Mouse (Mus musculus): ENCODE data around the gene Ppp2r5c.

Gene Ppp2r5c

GRCm38 (mm10) chr12:110511856-110512433 is 65.0 kb downstream of the Ppp2r5c start:
- no peak for DNase-seq (ENCODE audit: low spot score in 2 of 2)

GRCm38 (mm10) chr12:110512884-110513283 is 66.0 kb downstream of the Ppp2r5c start:
- DNase-seq (ENCODE audit: low spot score in 2 of 2): no peak

- no peak for DNase-seq (ENCODE audit: low spot score in 2 of 2)
Observed at GRCm38 (mm10) chr12:110515676-110516075, 68.8 kb downstream of the Ppp2r5c start.

GRCm38 (mm10) chr12:110520236-110520987 is 73.5 kb downstream of the Ppp2r5c start:
- DNase-seq (ENCODE audit: low spot score in 2 of 2): no peak

DNA sequence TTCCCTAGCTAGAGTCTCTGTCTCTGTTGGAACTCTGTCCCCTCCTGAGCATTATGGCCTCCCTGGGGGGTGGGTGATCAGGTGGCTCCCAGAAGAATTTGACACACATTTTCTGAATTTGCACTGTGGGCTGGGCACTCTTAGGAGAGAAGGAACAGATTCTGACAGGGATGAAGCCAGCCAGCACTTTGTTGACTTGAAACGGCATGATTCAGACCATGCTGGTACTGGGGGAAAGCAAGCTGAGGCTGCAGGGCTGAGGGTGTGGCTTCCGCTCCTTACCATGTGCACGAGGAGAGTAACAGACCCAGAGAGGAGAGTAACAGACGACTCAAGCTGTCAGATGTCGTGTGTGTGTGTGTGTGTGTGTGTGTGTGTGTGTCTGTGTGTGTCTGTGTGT is 76.6 kb downstream of the Ppp2r5c start:
- no peak for DNase-seq (ENCODE audit: low spot score in 2 of 2)

GRCm38 (mm10) chr12:110532711-110533110 is 85.8 kb downstream of the Ppp2r5c start:
- no peak for DNase-seq (ENCODE audit: low spot score in 2 of 2)

DNA sequence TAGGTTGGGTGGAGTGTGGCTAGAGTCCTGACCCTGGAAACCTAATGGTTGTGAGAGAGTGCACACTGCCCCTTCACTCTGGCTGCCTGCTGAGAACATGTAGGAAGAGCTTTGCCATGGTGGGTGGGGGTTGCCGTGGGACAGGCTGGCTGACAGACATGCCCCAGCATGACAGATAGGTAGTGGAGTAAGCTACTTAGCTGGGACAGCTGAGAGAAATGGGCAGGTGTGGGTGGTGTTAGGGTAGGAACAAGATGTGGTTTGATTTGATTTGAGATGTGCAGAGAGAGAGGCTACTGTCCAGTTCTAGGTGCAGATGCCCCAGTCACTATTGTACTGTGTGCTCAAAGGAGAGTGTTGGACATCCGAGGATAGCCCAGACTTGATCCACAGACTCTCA is 86.2 kb downstream of the Ppp2r5c start:
- no peak for DNase-seq (ENCODE audit: low spot score in 2 of 2)

DNA sequence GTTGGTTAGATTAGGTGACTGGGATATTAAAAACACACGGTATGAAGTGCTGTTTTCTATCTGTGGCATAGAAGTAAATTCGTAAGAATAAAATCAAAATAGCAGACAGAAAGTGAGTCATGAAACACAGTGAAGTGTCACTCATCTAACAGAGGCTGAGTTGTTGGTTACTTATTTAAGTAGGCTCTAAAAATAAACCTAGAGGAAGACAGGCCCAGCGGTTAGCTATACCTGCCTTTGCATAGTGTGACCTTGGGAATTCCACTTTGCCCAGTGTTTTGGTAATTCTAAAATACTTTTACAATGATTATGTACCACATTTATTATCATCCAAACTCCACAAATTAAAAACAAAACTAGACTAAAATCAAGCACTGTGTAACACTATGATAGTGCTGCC is 86.9 kb downstream of the Ppp2r5c start:
- no peak for DNase-seq (ENCODE audit: low spot score in 2 of 2)

GRCm38 (mm10) chr12:110535361-110535760 is 88.4 kb downstream of the Ppp2r5c start:
- no peak for DNase-seq (ENCODE audit: low spot score in 2 of 2)

DNA sequence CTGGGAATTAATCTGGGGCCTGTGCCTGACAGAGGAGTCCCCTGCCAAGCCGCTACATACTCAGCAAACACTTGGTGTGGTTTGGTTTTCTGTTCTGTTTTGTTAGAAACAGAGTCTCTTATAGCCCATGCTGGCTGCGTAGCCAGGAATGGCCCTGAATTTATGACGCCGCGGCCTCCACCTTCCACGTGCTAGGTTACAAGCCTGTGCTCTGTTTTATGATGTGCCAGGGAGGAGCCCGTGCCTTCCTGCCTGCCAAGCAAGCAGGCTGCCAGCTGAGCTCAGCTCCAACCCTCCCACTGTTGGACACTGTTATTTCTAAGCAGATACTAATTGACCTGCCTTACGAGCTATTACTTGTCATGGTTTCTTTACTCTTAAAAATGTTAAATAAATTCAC is 90.8 kb downstream of the Ppp2r5c start:
- DNase-seq (ENCODE audit: low spot score in 2 of 2): no peak

DNA sequence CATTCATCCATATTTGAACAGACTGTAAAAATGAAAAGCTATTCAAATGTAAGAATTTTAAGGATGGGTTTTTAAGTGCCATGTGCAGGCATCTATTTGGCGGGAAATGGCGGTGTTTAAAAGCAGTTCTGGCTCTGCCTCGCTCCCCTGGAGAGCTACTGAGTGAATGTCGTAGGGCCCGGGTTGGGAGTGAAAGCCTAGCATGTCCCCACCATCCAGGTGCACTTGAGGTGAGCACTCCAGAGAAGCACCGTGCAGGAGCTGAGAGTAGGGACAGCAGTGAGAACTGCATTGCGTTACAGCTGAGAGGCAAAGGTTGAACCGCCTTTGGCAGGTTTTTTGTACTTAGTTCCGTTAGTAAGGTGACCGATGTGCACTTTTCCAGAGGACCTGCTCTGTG is 92.4 kb downstream of the Ppp2r5c start:
- DNase-seq (ENCODE audit: low spot score in 2 of 2): no peak

DNA sequence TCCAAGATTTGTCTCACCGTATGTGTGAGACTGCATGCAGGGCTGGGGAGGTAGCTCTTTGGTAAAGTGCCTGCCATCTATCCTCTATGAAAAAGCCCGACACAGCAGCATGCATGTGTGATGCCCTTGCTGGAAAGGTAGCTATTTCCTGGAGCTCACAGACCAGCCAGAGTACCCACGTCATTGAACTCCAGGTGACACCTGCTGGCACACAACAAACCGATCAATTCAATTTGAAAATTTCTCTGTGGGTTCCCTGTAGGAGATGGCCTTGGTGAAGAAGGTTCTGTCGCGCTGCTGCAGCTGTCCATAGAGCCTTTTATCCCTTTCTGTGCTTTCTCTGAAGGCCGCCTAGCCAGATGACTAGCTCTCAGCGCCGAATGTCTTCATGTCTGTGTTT is 92.9 kb downstream of the Ppp2r5c start:
- DNase-seq (ENCODE audit: low spot score in 2 of 2): no peak

- DNase-seq (ENCODE audit: low spot score in 2 of 2): no peak
Observed at GRCm38 (mm10) chr12:110540273-110540672, 93.4 kb downstream of the Ppp2r5c start.

DNA sequence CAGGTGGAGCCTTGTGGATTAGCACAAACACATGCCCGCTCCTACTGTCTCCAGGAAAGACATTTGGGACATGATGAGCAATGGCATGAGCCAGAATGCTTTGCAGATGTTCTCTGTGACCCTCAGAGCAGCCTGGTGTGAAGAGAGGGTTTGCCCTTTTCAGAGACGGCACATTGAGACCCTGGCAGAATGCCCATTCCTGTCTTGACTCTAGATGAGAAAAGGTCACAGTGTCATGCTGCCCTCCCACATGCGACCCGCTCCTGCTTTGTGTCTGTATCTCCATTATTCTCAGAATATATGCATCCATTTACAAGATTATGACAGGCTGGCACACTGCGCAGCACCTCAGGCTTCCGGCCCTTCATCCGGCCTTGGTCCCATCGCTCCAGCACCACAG is 94.1 kb downstream of the Ppp2r5c start:
- no peak for DNase-seq (ENCODE audit: low spot score in 2 of 2)

GRCm38 (mm10) chr12:110541528-110541927 is 94.6 kb downstream of the Ppp2r5c start:
- no peak for DNase-seq (ENCODE audit: low spot score in 2 of 2)

- no peak for DNase-seq (ENCODE audit: low spot score in 2 of 2)
Observed at GRCm38 (mm10) chr12:110545040-110545701, 98.3 kb downstream of the Ppp2r5c start.

DNA sequence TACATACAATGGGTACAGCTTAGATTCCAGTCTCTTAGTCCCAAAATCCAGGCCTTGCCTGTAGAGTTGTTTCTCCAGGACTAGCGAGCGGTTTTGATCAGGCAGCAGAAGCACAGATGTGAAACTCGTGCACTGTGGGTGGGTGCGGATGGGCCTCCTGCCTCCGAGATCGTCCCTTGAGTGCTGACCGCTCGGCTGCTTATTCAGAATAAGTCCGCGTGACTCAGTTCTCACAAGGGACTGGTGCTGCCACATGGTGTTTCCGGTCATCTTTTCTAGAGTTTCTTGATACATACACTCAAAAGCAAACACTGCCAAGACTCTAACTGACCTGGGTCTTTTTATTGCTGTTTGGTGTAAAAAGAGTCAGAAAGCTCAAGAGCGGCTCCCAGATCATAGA is 100.7 kb downstream of the Ppp2r5c start:
- DNase-seq (ENCODE audit: low spot score in 2 of 2): no peak

DNA sequence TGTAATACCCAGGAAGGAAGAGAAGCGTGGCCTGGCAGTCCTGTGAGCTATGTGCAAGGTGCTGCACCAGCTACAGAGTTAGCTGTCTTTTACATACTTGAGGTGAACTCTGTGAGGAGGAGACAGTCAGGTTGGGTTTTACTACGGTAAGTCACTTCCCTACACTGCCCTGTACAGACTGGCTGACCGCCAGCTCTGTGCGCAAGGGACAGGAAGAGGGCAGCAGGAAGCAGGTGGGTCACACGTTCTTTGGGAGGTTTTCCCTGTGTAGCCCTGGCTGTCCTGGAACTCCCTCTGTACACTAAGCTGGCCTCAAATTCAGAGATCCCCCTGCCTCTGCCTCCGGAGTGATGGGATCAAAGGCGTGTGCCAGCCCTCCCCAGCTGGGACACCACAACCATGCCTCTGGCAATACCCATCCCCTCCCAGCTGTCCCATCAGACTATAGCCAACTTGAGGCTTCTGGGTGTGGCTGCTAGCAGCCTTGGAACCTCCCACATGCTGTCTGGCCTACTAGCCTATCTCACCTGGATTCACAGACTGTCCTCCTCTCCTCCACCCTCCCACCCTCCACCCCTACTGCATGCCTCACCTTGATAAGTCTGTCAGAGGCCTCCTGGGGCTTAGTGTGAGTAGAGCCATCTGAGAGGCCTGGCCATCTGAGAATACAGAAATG is 102.7 kb downstream of the Ppp2r5c start:
- DNase-seq (ENCODE audit: low spot score in 2 of 2): no peak

DNA sequence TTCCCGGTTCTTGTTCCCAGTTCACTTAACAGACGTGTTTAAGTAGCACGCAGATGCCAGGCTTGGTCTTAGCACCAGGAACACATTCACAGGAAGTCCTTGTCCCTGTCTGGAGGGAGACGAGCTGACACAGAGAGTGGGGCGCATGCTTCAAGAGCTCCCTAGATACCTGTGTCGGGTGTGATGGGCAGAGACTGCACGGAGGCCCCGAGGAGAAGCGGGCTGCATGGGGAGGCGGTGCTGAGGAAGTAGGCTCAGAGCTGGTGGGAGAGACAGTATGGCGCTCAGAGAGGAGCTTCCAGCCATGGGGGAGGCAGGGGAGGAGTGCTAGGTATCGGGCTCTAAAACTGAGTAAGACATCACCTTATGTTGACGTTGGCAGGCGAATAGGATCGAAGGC is 103.4 kb downstream of the Ppp2r5c start:
- DNase-seq (ENCODE audit: low spot score in 2 of 2): peak in 1 of 2 experiments; percentile 46

GRCm38 (mm10) chr12:110552113-110552512 is 105.2 kb downstream of the Ppp2r5c start:
- no peak for DNase-seq (ENCODE audit: low spot score in 2 of 2)

DNA sequence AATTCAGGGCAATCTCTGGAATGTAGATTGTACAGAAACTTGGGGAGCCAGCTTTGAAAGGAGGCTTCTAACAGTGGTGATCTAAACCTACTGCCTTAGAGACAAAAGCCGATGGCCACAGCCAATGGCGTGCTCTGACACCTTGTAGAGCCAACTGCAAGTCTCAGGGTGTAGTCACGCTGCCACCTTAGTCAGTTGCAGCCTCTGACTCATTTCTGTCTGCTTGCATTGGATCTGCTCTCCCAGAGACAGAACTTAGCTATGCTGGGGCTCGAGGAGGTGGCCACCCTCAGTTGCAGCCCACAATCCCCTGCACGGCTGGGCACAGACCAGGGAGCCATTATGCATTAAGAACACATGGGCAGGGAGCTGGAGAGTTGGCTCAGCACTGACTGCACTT is 106.4 kb downstream of the Ppp2r5c start:
- peak in 1 of 2 experiments; percentile 17 for DNase-seq (ENCODE audit: low spot score in 2 of 2)

DNA sequence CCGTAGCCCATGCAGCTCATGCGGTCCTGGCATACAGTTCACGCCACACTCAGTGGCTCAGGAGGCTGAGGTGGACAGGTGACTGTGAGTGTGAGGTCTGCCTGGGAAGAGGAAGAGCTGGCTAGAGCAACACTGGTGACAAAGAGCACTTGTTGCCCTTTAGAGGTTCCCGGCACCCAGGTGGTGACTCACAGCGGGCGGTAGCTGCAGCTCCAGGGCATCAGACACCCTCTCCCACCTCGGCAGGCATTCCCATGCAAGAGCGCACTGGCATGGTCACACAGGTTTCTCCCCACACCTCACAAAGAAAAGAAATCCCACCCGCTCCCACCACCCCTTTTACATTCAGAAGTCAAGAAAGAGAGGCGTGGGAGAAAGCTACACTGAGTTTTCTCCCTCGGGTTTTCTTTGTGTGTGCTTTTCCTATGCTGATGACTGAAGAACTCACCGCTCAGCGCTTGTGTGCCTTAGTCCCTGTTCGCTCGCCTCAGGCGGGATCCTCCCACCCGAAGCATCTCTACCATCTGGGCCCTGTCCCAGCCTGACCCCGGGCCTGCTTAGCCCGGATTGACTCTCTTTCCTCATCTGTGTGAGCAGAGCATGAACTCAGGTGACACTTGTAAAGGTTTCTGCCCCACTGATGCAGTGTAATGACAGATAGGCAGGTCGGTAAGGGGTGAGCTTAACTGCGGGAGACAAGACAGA is 108.8 kb downstream of the Ppp2r5c start:
- no peak for DNase-seq (ENCODE audit: low spot score in 2 of 2)
